In genomic region chr11:69950807-69951459, GRCm38 (mm10) we compare ENCODE assay signal across 14 mouse cellular contexts. TPM values are rescaled to one million over a fixed set of nuclear protein-coding genes. Genes with fewer than 3 reads are reported as not detected.
A peak's percentile ranks its signal among the peaks of the same experiment; 100 is the strongest.
DNase-seq lines count a peak whose midpoint lies in the region; ATAC-seq and TF ChIP-seq lines count a peak whose summit lies in the region.
"Had no signal": no experiment of that assay in that cellular context is flagged by ENCODE, and none has a peak within 500 bp of the region (broad histone marks: within the 10 kb centered on the region; RNA-seq: fewer than 3 reads in every experiment).

No protein-coding gene starts in this region.

- H3K9me3 ChIP-seq in heart, postnatal 0 days (replicated peaks; ENCODE audit: control insufficient read depth, low read length), result no peaks in the 10 kb centered on the region
- no peaks in the 10 kb centered on the region for H3K9me3 ChIP-seq in heart, embryonic 10.5 days
- no peaks in the 10 kb centered on the region for H3K9me3 ChIP-seq in midbrain, embryonic 11.5 days (ENCODE audit: control insufficient read depth, low read length)
- H3K9me3 ChIP-seq in midbrain, embryonic 10.5 days (replicated peaks), result no peaks in the 10 kb centered on the region
- H3K9me3 ChIP-seq in MEL (replicated peaks; ENCODE audit: insufficient read depth, low read length), result no peaks in the 10 kb centered on the region
- H3K9me3 ChIP-seq: kidney, embryonic 15.5 days; limb, embryonic 10.5 days; megakaryocyte, embryonic 14.5 days; stomach, embryonic 15.5 days had no signal

- no peak overlapping the region for H3K4me3 ChIP-seq in heart, postnatal 0 days (ENCODE audit: low read depth, low read length)
- no peak overlapping the region for H3K4me3 ChIP-seq in heart, embryonic 10.5 days
- H3K4me3 ChIP-seq in midbrain, embryonic 11.5 days (ENCODE audit: low read depth, low read length), result no peak overlapping the region
- H3K4me3 ChIP-seq in midbrain, embryonic 10.5 days, result no peak overlapping the region
- H3K4me3 ChIP-seq in MEL (ENCODE audit: control insufficient read depth in 1 of 2, insufficient read depth in 1 of 2, low read depth in 2 of 2, low read length in 2 of 2), result no peak overlapping the region
- H3K4me3 ChIP-seq: kidney, embryonic 15.5 days; limb, embryonic 10.5 days; megakaryocyte, embryonic 14.5 days; stomach, embryonic 15.5 days had no signal

- no peak overlapping the region for H3K9ac ChIP-seq in heart, postnatal 0 days (replicated peaks; ENCODE audit: low read depth, low read length)
- H3K9ac ChIP-seq in midbrain, embryonic 11.5 days (ENCODE audit: low read length), result no peak overlapping the region
- no peak overlapping the region for H3K9ac ChIP-seq in MEL (ENCODE audit: control insufficient read depth, low read depth, low read length, poor library complexity, severe bottlenecking)
- H3K9ac ChIP-seq: kidney, embryonic 15.5 days; stomach, embryonic 15.5 days had no signal

- no peaks in the 10 kb centered on the region for H3K27me3 ChIP-seq in heart, postnatal 0 days (ENCODE audit: control insufficient read depth, insufficient read depth, low read length)
- H3K27me3 ChIP-seq in heart, embryonic 10.5 days (ENCODE audit: insufficient read depth, poor library complexity, severe bottlenecking), result peaks cover 13% of the 10 kb centered on the region; the same call in 1 of the 2 replicates
- H3K27me3 ChIP-seq in midbrain, embryonic 11.5 days (ENCODE audit: control insufficient read depth, insufficient read depth, low read length), result no peaks in the 10 kb centered on the region
- H3K27me3 ChIP-seq in midbrain, embryonic 10.5 days (ENCODE audit: low read depth, poor library complexity, severe bottlenecking), result peaks cover 15% of the 10 kb centered on the region
- H3K27me3 ChIP-seq in MEL (ENCODE audit: control insufficient read depth in 1 of 2, insufficient read depth in 2 of 2, low read length in 2 of 2), result no peaks in the 10 kb centered on the region
- H3K27me3 ChIP-seq: stomach, embryonic 15.5 days had no signal

- no peak for TF ChIP-seq POLR2A in MEL (IDR thresholded peaks at IDR 0.05; ENCODE audit: control insufficient read depth in 1 of 2, insufficient read depth in 1 of 2, low read depth in 1 of 2, low read length in 2 of 2, poor library complexity in 1 of 2)

- 44% methylated on average over 4 of the region's 4 CpGs for WGBS in heart, postnatal 0 days
- 40% methylated on average over 4 of the region's 4 CpGs for WGBS in heart, embryonic 10.5 days
- WGBS in midbrain, embryonic 11.5 days, result 47% methylated on average over 4 of the region's 4 CpGs
- WGBS in midbrain, embryonic 10.5 days, result 46% methylated on average over 4 of the region's 4 CpGs

- peaks cover 7% of the 10 kb centered on the region for H3K4me1 ChIP-seq in heart, postnatal 0 days (ENCODE audit: control insufficient read depth, insufficient read depth)
- peaks cover 31% of the 10 kb centered on the region for H3K4me1 ChIP-seq in heart, embryonic 10.5 days
- H3K4me1 ChIP-seq in midbrain, embryonic 11.5 days (ENCODE audit: control insufficient read depth, insufficient read depth, low read length), result peaks cover 9% of the 10 kb centered on the region
- H3K4me1 ChIP-seq in midbrain, embryonic 10.5 days, result peaks cover 33% of the 10 kb centered on the region
- H3K4me1 ChIP-seq in MEL (ENCODE audit: control insufficient read depth in 1 of 2, insufficient read depth in 2 of 2, low read length in 2 of 2), result peaks cover 2 to 18% of the 10 kb centered on the region in 2 experiments; a peak in 3 of 4 replicates

- no peak overlapping the region for H3K4me2 ChIP-seq in heart, postnatal 0 days (ENCODE audit: low read depth, low read length)
- H3K4me2 ChIP-seq in midbrain, embryonic 11.5 days, result no peak overlapping the region
- H3K4me2 ChIP-seq: heart, embryonic 11.5 days; kidney, embryonic 15.5 days; stomach, embryonic 15.5 days had no signal

- DNase-seq in heart, postnatal 0 days (ENCODE audit: low spot score), result no peak
- DNase-seq in heart, embryonic 10.5 days (ENCODE audit: low spot score), result no peak
- peak; percentile 87 for DNase-seq in midbrain, embryonic 11.5 days (ENCODE audit: low spot score, missing footprints)
- no peak for DNase-seq in midbrain, embryonic 10.5 days (ENCODE audit: low spot score)
- peak; percentile 46 for DNase-seq in MEL (ENCODE audit: low read depth, low spot score)
- DNase-seq in retina, postnatal 1 day, result peak; percentile 38
- DNase-seq in gastrocnemius, postnatal 10 days, result no peak
- DNase-seq: cerebellum, adult 11-12 months had no signal

- H3K79me2 ChIP-seq in MEL (ENCODE audit: control insufficient read depth, insufficient read depth, low read length, poor library complexity), result no peaks in the 10 kb centered on the region

- H3K27ac ChIP-seq in heart, postnatal 0 days (ENCODE audit: low read depth), result no peak overlapping the region
- H3K27ac ChIP-seq in heart, embryonic 10.5 days, result no peak overlapping the region
- H3K27ac ChIP-seq in midbrain, embryonic 11.5 days (ENCODE audit: low read depth, low read length), result no peak overlapping the region
- no peak overlapping the region for H3K27ac ChIP-seq in midbrain, embryonic 10.5 days (replicated peaks)
- no peak overlapping the region for H3K27ac ChIP-seq in MEL (ENCODE audit: control insufficient read depth, low read depth, low read length)
- H3K27ac ChIP-seq: kidney, embryonic 15.5 days; limb, embryonic 10.5 days; stomach, embryonic 15.5 days had no signal

- TF ChIP-seq CTCF in heart, postnatal 0 days (IDR thresholded peaks at IDR 0.05; ENCODE audit: low read depth), result peak; percentile 31
- peak; percentile 51 to 68 (median 65) for TF ChIP-seq CTCF in MEL (IDR thresholded peaks at IDR 0.05 in 2 of 3, conservative IDR thresholded peaks at IDR 0.05 in 1 of 3; ENCODE audit: control insufficient read depth in 1 of 3, insufficient read depth in 1 of 3, low read depth in 2 of 3, low read length in 3 of 3, poor library complexity in 1 of 3, severe bottlenecking in 1 of 3)

- ATAC-seq in heart, postnatal 0 days (ENCODE audit: insufficient read depth, low read depth), result no peak
- no peak for ATAC-seq in midbrain, embryonic 11.5 days (ENCODE audit: low FRiP score)
- ATAC-seq in granulocyte monocyte progenitor cell, adult 5-6 weeks (replicated peaks; ENCODE audit: poor library complexity, severe bottlenecking), result no peak

- H3K36me3 ChIP-seq in heart, postnatal 0 days (replicated peaks; ENCODE audit: control insufficient read depth, insufficient read depth, low read length), result peaks cover 2% of the 10 kb centered on the region; the same call in 1 of the 2 replicates
- H3K36me3 ChIP-seq in heart, embryonic 10.5 days, result peaks cover 6% of the 10 kb centered on the region
- H3K36me3 ChIP-seq in midbrain, embryonic 11.5 days (ENCODE audit: control insufficient read depth, insufficient read depth, low read length), result no peaks in the 10 kb centered on the region
- 0 out of 2 replicates have a peak, but pooled peaks cover 5% of the 10 kb centered on the region for H3K36me3 ChIP-seq in midbrain, embryonic 10.5 days
- no peaks in the 10 kb centered on the region; a peak in 1 of 4 replicates for H3K36me3 ChIP-seq in MEL (ENCODE audit: control insufficient read depth in 1 of 2, insufficient read depth in 2 of 2, low read length in 2 of 2)
- H3K36me3 ChIP-seq: kidney, embryonic 15.5 days; stomach, embryonic 15.5 days had no signal

- TF ChIP-seq RAD21 in MEL (IDR thresholded peaks at IDR 0.05; ENCODE audit: low read depth, low read length), result peak; percentile 19

- TF ChIP-seq EP300 in heart, postnatal 0 days (IDR thresholded peaks at IDR 0.05; ENCODE audit: low read depth), result no peak
- no peak for TF ChIP-seq EP300 in MEL (IDR thresholded peaks at IDR 0.05; ENCODE audit: low read depth in 1 of 2, low read length in 2 of 2)

RNA-seq across cellular contexts. Expression of gene Slc2a4, which starts 2.9 kb away (rescaled TPM):
- 235 and 267 TPM in 2 replicates for total RNA-seq in heart, postnatal 0 days (2014; rRNA removed; ENCODE audit: low replicate concordance)
- 89.2 and 89.7 TPM in 2 replicates for polyA plus RNA-seq in heart, postnatal 0 days (2015; fragmentation: Nextera tagmentation; extraction: Ambion mirVana)
- 17.8 and 24.1 TPM in 2 replicates for polyA plus RNA-seq in heart, embryonic 10.5 days (2016; fragmentation: Nextera tagmentation; extraction: Ambion mirVana)
- 6.3 and 7.8 TPM in 2 replicates for polyA plus RNA-seq in midbrain, embryonic 11.5 days (2014; fragmentation: Nextera tagmentation; extraction: Ambion mirVana)
- polyA plus RNA-seq in midbrain, embryonic 10.5 days (2016; fragmentation: Nextera tagmentation; extraction: Ambion mirVana), result 12.6 and 12.8 TPM in 2 replicates
- 0.12 TPM in 1 of 2 replicates, not detected in the other for total RNA-seq in MEL (2012; rRNA removed)
- under 1 TPM in 1 of 2 experiments, not detected in 1; 0.19 TPM for polyA plus RNA-seq in MEL (2012; ENCODE audit: insufficient read depth in 1 of 2, insufficient read length in 2 of 2, low read depth in 1 of 2, low replicate concordance in 2 of 2, missing spikeins in 1 of 2)
- total RNA-seq in granulocyte monocyte progenitor cell, adult 5-6 weeks (2014; fragmentation: Nextera tagmentation), result not detected in 2 replicates
- total RNA-seq in granulocyte monocyte progenitor cell, adult 5-6 weeks (2017), result not detected in 2 replicates
- 100 to 1,000 TPM; 128 to 165 TPM for total RNA-seq in gastrocnemius, postnatal 10 days (2021)

RNA-seq across cellular contexts. Expression of gene Cldn7, which starts 13.6 kb away (rescaled TPM):
- total RNA-seq in heart, postnatal 0 days (2014; rRNA removed; ENCODE audit: low replicate concordance), result 0.93 TPM in 1 of 2 replicates, not detected in the other
- polyA plus RNA-seq in heart, postnatal 0 days (2015; fragmentation: Nextera tagmentation; extraction: Ambion mirVana), result 0.64 and 1.8 TPM in 2 replicates
- polyA plus RNA-seq in heart, embryonic 10.5 days (2016; fragmentation: Nextera tagmentation; extraction: Ambion mirVana), result 4.7 and 22.3 TPM in 2 replicates
- 2.3 and 2.7 TPM in 2 replicates for polyA plus RNA-seq in midbrain, embryonic 11.5 days (2014; fragmentation: Nextera tagmentation; extraction: Ambion mirVana)
- polyA plus RNA-seq in midbrain, embryonic 10.5 days (2016; fragmentation: Nextera tagmentation; extraction: Ambion mirVana), result 7.1 and 7.6 TPM in 2 replicates
- total RNA-seq in MEL (2012; rRNA removed), result 0.26 and 0.31 TPM in 2 replicates
- under 1 TPM in 1 of 2 experiments, not detected in 1; 0.36 TPM for polyA plus RNA-seq in MEL (2012; ENCODE audit: insufficient read depth in 1 of 2, insufficient read length in 2 of 2, low read depth in 1 of 2, low replicate concordance in 2 of 2, missing spikeins in 1 of 2)
- not detected in 2 replicates for total RNA-seq in granulocyte monocyte progenitor cell, adult 5-6 weeks (2014; fragmentation: Nextera tagmentation)
- not detected in 2 replicates for total RNA-seq in granulocyte monocyte progenitor cell, adult 5-6 weeks (2017)
- under 1 TPM in 1 of 2 experiments, not detected in 1; 0.38 TPM for total RNA-seq in gastrocnemius, postnatal 10 days (2021)

RNA-seq across cellular contexts. Expression of gene Ybx2, which starts 15.3 kb away (rescaled TPM):
- total RNA-seq in heart, postnatal 0 days (2014; rRNA removed; ENCODE audit: low replicate concordance), result 16.0 and 25.6 TPM in 2 replicates
- 4.9 and 7.9 TPM in 2 replicates for polyA plus RNA-seq in heart, postnatal 0 days (2015; fragmentation: Nextera tagmentation; extraction: Ambion mirVana)
- polyA plus RNA-seq in heart, embryonic 10.5 days (2016; fragmentation: Nextera tagmentation; extraction: Ambion mirVana), result 1.8 and 2.1 TPM in 2 replicates
- 3.2 and 5.1 TPM in 2 replicates for polyA plus RNA-seq in midbrain, embryonic 11.5 days (2014; fragmentation: Nextera tagmentation; extraction: Ambion mirVana)
- polyA plus RNA-seq in midbrain, embryonic 10.5 days (2016; fragmentation: Nextera tagmentation; extraction: Ambion mirVana), result 2.4 and 2.8 TPM in 2 replicates
- total RNA-seq in MEL (2012; rRNA removed), result 0.33 and 0.50 TPM in 2 replicates
- polyA plus RNA-seq in MEL (2012; ENCODE audit: insufficient read depth in 1 of 2, insufficient read length in 2 of 2, low read depth in 1 of 2, low replicate concordance in 2 of 2, missing spikeins in 1 of 2), result under 1 TPM in 1 of 2 experiments, not detected in 1; 0.92 TPM
- not detected in 2 replicates for total RNA-seq in granulocyte monocyte progenitor cell, adult 5-6 weeks (2014; fragmentation: Nextera tagmentation)
- total RNA-seq in granulocyte monocyte progenitor cell, adult 5-6 weeks (2017), result 2.1 TPM in 1 of 2 replicates, not detected in the other
- total RNA-seq in gastrocnemius, postnatal 10 days (2021), result 1 to 10 TPM; 2.7 to 4.1 TPM

RNA-seq across cellular contexts. Expression of gene Eif5a, which starts 29.2 kb away (rescaled TPM):
- total RNA-seq in heart, postnatal 0 days (2014; rRNA removed; ENCODE audit: low replicate concordance), result 469 and 504 TPM in 2 replicates
- 961 and 973 TPM in 2 replicates for polyA plus RNA-seq in heart, postnatal 0 days (2015; fragmentation: Nextera tagmentation; extraction: Ambion mirVana)
- 2,011 and 2,470 TPM in 2 replicates for polyA plus RNA-seq in heart, embryonic 10.5 days (2016; fragmentation: Nextera tagmentation; extraction: Ambion mirVana)
- polyA plus RNA-seq in midbrain, embryonic 11.5 days (2014; fragmentation: Nextera tagmentation; extraction: Ambion mirVana), result 1,778 and 1,800 TPM in 2 replicates
- 2,258 and 2,701 TPM in 2 replicates for polyA plus RNA-seq in midbrain, embryonic 10.5 days (2016; fragmentation: Nextera tagmentation; extraction: Ambion mirVana)
- total RNA-seq in MEL (2012; rRNA removed), result 1,428 and 1,539 TPM in 2 replicates
- polyA plus RNA-seq in MEL (2012; ENCODE audit: insufficient read depth in 1 of 2, insufficient read length in 2 of 2, low read depth in 1 of 2, low replicate concordance in 2 of 2, missing spikeins in 1 of 2), result 1,000 to 10,000 TPM; 1,272 to 3,185 TPM
- 1,453 and 1,476 TPM in 2 replicates for total RNA-seq in granulocyte monocyte progenitor cell, adult 5-6 weeks (2014; fragmentation: Nextera tagmentation)
- 890 and 976 TPM in 2 replicates for total RNA-seq in granulocyte monocyte progenitor cell, adult 5-6 weeks (2017)
- 100 to 1,000 TPM; 600 to 663 TPM for total RNA-seq in gastrocnemius, postnatal 10 days (2021)

RNA-seq across cellular contexts. Expression of gene Ctdnep1, which starts 30.0 kb away (rescaled TPM):
- total RNA-seq in heart, postnatal 0 days (2014; rRNA removed; ENCODE audit: low replicate concordance), result 43.0 and 45.6 TPM in 2 replicates
- 24.8 and 25.5 TPM in 2 replicates for polyA plus RNA-seq in heart, postnatal 0 days (2015; fragmentation: Nextera tagmentation; extraction: Ambion mirVana)
- 20.5 and 23.8 TPM in 2 replicates for polyA plus RNA-seq in heart, embryonic 10.5 days (2016; fragmentation: Nextera tagmentation; extraction: Ambion mirVana)
- 20.7 and 22.6 TPM in 2 replicates for polyA plus RNA-seq in midbrain, embryonic 11.5 days (2014; fragmentation: Nextera tagmentation; extraction: Ambion mirVana)
- 20.5 and 26.3 TPM in 2 replicates for polyA plus RNA-seq in midbrain, embryonic 10.5 days (2016; fragmentation: Nextera tagmentation; extraction: Ambion mirVana)
- 47.3 and 49.6 TPM in 2 replicates for total RNA-seq in MEL (2012; rRNA removed)
- 100 to 1,000 TPM in 1 of 2 experiments, not detected in 1; 133 TPM for polyA plus RNA-seq in MEL (2012; ENCODE audit: insufficient read depth in 1 of 2, insufficient read length in 2 of 2, low read depth in 1 of 2, low replicate concordance in 2 of 2, missing spikeins in 1 of 2)
- total RNA-seq in granulocyte monocyte progenitor cell, adult 5-6 weeks (2014; fragmentation: Nextera tagmentation), result 191 and 254 TPM in 2 replicates
- 19.3 and 23.8 TPM in 2 replicates for total RNA-seq in granulocyte monocyte progenitor cell, adult 5-6 weeks (2017)
- 100 to 1,000 TPM; 237 to 249 TPM for total RNA-seq in gastrocnemius, postnatal 10 days (2021)

Comparison
In these comparisons a context has a peak if more than half of its experiments do, and no peak if none do; other contexts are left out.
1. DNase-seq: peak in midbrain, embryonic 11.5 days (single experiment), MEL (single experiment) and retina, postnatal 1 day (single experiment); none in heart, postnatal 0 days (single experiment), heart, embryonic 10.5 days (single experiment), midbrain, embryonic 10.5 days (single experiment) and gastrocnemius, postnatal 10 days (single experiment).